Mouse (Mus musculus): Measurements from ENCODE around the gene Gm20388.

Gm20388 gene

GRCm38 (mm10) chr8:122979424-122979823 lies 3068.8 kb downstream of the Gm20388 start:
- DNase-seq (ENCODE audit: low spot score) = no peak

GRCm38 (mm10) chr8:122979865-122980509 lies 3069.3 kb downstream of the Gm20388 start:
- DNase-seq (ENCODE audit: low spot score) = peak; percentile 50

- DNase-seq (ENCODE audit: low spot score) = no peak
Measured at GRCm38 (mm10) chr8:122981646-122982045, 3071.0 kb downstream of the Gm20388 start.

GRCm38 (mm10) chr8:122983178-122983942 lies 3072.7 kb downstream of the Gm20388 start:
- peak; percentile 60 for DNase-seq (ENCODE audit: low spot score)

GRCm38 (mm10) chr8:122984175-122984574 lies 3073.5 kb downstream of the Gm20388 start:
- DNase-seq (ENCODE audit: low spot score) = no peak

- DNase-seq (ENCODE audit: low spot score) = peak; percentile 69
Measured at GRCm38 (mm10) chr8:122986501-122987184, 3076.0 kb downstream of the Gm20388 start.

- DNase-seq (ENCODE audit: low spot score) = no peak
Measured at GRCm38 (mm10) chr8:122987255-122987654, 3076.6 kb downstream of the Gm20388 start.

GRCm38 (mm10) chr8:122988955-122989354 lies 3078.3 kb downstream of the Gm20388 start:
- DNase-seq (ENCODE audit: low spot score) = peak; percentile 46

GRCm38 (mm10) chr8:122989976-122990375 lies 3079.3 kb downstream of the Gm20388 start:
- peak; percentile 70 for DNase-seq (ENCODE audit: low spot score)

- DNase-seq (ENCODE audit: low spot score) = no peak
Measured at GRCm38 (mm10) chr8:122991368-122991767, 3080.7 kb downstream of the Gm20388 start.

GRCm38 (mm10) chr8:122992296-122992695 lies 3081.7 kb downstream of the Gm20388 start:
- no peak for DNase-seq (ENCODE audit: low spot score)

- no peak for DNase-seq (ENCODE audit: low spot score)
Measured at GRCm38 (mm10) chr8:122993031-122993430, 3082.4 kb downstream of the Gm20388 start.

- no peak for DNase-seq (ENCODE audit: low spot score)
Measured at GRCm38 (mm10) chr8:122993740-122994139, 3083.1 kb downstream of the Gm20388 start.

- no peak for DNase-seq (ENCODE audit: low spot score)
Measured at GRCm38 (mm10) chr8:122997963-122998362, 3087.3 kb downstream of the Gm20388 start.

GRCm38 (mm10) chr8:123000311-123000710 lies 3089.7 kb downstream of the Gm20388 start:
- DNase-seq (ENCODE audit: low spot score) = peak; percentile 63

- DNase-seq (ENCODE audit: low spot score) = peak; percentile 40
Measured at GRCm38 (mm10) chr8:123004033-123004922, 3093.6 kb downstream of the Gm20388 start.

GRCm38 (mm10) chr8:123005328-123005727 lies 3094.7 kb downstream of the Gm20388 start:
- DNase-seq (ENCODE audit: low spot score) = no peak

GRCm38 (mm10) chr8:123005805-123006204 lies 3095.2 kb downstream of the Gm20388 start:
- no peak for DNase-seq (ENCODE audit: low spot score)

- no peak for DNase-seq (ENCODE audit: low spot score)
Measured at GRCm38 (mm10) chr8:123011321-123011720, 3100.7 kb downstream of the Gm20388 start.

- no peak for DNase-seq (ENCODE audit: low spot score)
Measured at GRCm38 (mm10) chr8:123014429-123014828, 3103.8 kb downstream of the Gm20388 start.

GRCm38 (mm10) chr8:123015074-123015473 lies 3104.4 kb downstream of the Gm20388 start:
- no peak for DNase-seq (ENCODE audit: low spot score)

- DNase-seq (ENCODE audit: low spot score) = no peak
Measured at GRCm38 (mm10) chr8:123017143-123017542, 3106.5 kb downstream of the Gm20388 start.

All from T-cell, adult 2 months (primary cell).